Mouse (Mus musculus): Measurements from ENCODE around the gene Gsc. TPM values are rescaled to one million over a fixed set of nuclear protein-coding genes. Genes with fewer than 3 reads are reported as not detected.

Gsc gene
- polyA plus RNA-seq, 1 experiment from 2014 or later, result not detected

Other genes with a start within 250 kb of the Gsc start
- gene Serpina3g, start 237.1 kb downstream of the Gsc start, polyA plus RNA-seq (2015; fragmentation: Nextera tagmentation; extraction: Ambion mirVana), result 5.2 and 6.5 TPM in 2 replicates
- not detected in 2 replicates for gene Serpina3i, start 210.2 kb downstream of the Gsc start, polyA plus RNA-seq (2015; fragmentation: Nextera tagmentation; extraction: Ambion mirVana)
- gene Serpina3j, start 158.8 kb downstream of the Gsc start, polyA plus RNA-seq (2015; fragmentation: Nextera tagmentation; extraction: Ambion mirVana), result not detected in 2 replicates
- gene Serpina3k, start 134.8 kb downstream of the Gsc start, polyA plus RNA-seq (2015; fragmentation: Nextera tagmentation; extraction: Ambion mirVana), result not detected in 2 replicates
- gene Serpina3m, start 134.8 kb downstream of the Gsc start, polyA plus RNA-seq (2015; fragmentation: Nextera tagmentation; extraction: Ambion mirVana), result not detected in 2 replicates
- gene Serpina3n, start 66.6 kb downstream of the Gsc start, polyA plus RNA-seq (2015; fragmentation: Nextera tagmentation; extraction: Ambion mirVana), result 0.70 and 1.9 TPM in 2 replicates

Data from neural tube, embryonic 13.5 days (tissue).